Mouse (Mus musculus) heart, adult 2 months (tissue): Measurements from ENCODE around the gene H2afx. TPM values are rescaled to one million over a fixed set of nuclear protein-coding genes. Genes with fewer than 3 reads are reported as not detected.
"Not testable (repeated sequence)": the region's sequence is repeated elsewhere in the genome, so short reads cannot be mapped to it uniquely, and the experiment has no call there.

Experiments used
- DNase-seq, 2 experiments: peaks; one replicate each; pipeline ENCODE4 v3.0.0; 2021
- H3K27ac ChIP-seq: fragments of 200-600 bp; 2 replicates; pipeline ENCODE4 v1.8.1; 2022
- H3K27me3 ChIP-seq: fragments of 200-500 bp; 2 replicates; pipeline ENCODE4 v1.6.1; 2012; ENCODE audit warnings: mild to moderate bottlenecking, low read length, inconsistent platforms, mixed read lengths; ENCODE audit not compliant: control insufficient read depth, insufficient read depth
- H3K36me3 ChIP-seq: fragments of 200-500 bp; 2 replicates; pipeline ENCODE4 v1.6.1; 2012; ENCODE audit warnings: low read length, inconsistent platforms; ENCODE audit not compliant: control insufficient read depth, insufficient read depth
- H3K4me1 ChIP-seq: fragments of 200-500 bp; 2 replicates; pipeline ENCODE4 v1.6.1; 2011; ENCODE audit warnings: low read length; ENCODE audit not compliant: control insufficient read depth, insufficient read depth
- H3K4me3 ChIP-seq: fragments of 200-600 bp; 2 replicates; pipeline ENCODE4 v1.8.1; 2022
- H3K79me2 ChIP-seq: fragments of 200-500 bp; replicated peaks from 2 replicates; pipeline ENCODE4 v1.6.1; 2012; ENCODE audit warnings: mild to moderate bottlenecking, inconsistent platforms, low read length, moderate library complexity, mixed read lengths; ENCODE audit not compliant: control insufficient read depth, insufficient read depth
- H3K9ac ChIP-seq: fragments of 200-500 bp; 2 replicates; pipeline ENCODE4 v1.6.1; 2012; ENCODE audit warnings: low read depth, mild to moderate bottlenecking, control low read depth, inconsistent platforms, low read length, mixed read lengths
- CTCF ChIP-seq: fragments of 200-600 bp; IDR thresholded peaks from 2 replicates; pipeline ENCODE4 v1.8.1; 2022; ENCODE audit warnings: antibody characterized with exemption, mild to moderate bottlenecking, moderate library complexity
- EP300 ChIP-seq: fragments of 200-500 bp; IDR thresholded peaks from 2 replicates; pipeline ENCODE4 v1.6.1; 2011; ENCODE audit warnings: low read depth, low read length, control low read depth; ENCODE audit not compliant: insufficient read depth
- POLR2A ChIP-seq: fragments of 200-500 bp; IDR thresholded peaks from 2 replicates; pipeline ENCODE4 v1.6.1; 2011; ENCODE audit warnings: mild to moderate bottlenecking, low read depth, low read length, control low read depth; ENCODE audit not compliant: insufficient read depth
- WGBS: fragments of 180-500 bp; shearing (Covaris S2); methylation state at CpG from one replicate; pipeline ENCODE4 v1.1.7; 2018; 5-methylcytosine and 5-hydroxymethylcytosine counted together
- intact Hi-C: fragments of 180-260 bp; cut with DNase I; formaldehyde crosslinking; loops from one replicate; pipeline ENCODE4 v1.15.1; 2025
- microRNA-seq, 2 experiments: library from miRNA; unstranded; fragments of <30 nt; microRNA quantifications; one replicate each; pipeline ENCODE4 v1.2.0; 2021
- polyA plus RNA-seq: library from polyadenylated mRNA; depleted of rRNA; stranded (reverse); fragments of >200 nt; gene quantifications from 2 replicates; pipeline ENCODE4 v1.2.3, GENCODE M21; 2012; rRNA removed
- total RNA-seq, 2 experiments: library from RNA; stranded (reverse); gene quantifications; 2 replicates each; pipeline ENCODE4 v1.2.3; 2021

H2afx gene
- total and polyA plus RNA-seq, 3 experiments = 12.8 to 14.2 (median 12.8) TPM

DNA sequence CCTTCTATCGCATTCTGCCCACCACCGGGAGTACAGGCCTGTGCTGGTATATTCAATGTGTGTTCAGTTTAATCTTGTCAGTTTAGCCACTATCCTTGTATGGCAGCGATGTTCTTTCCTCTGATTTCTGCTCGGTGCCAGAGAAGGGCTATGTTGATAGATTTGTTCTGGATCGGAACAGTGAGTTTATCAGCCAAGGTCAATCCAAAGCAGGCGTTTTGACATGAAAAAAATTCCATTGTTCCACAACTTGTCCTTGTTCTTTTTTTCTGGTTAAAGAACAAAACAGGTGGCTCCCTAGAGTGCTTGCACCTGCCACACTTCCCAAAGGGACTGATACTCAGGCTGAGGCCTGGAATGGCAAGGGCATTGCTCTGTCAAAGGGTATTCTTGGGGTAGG lies 41.6 kb downstream of the H2afx start:
- Histone ChIP-seq H3K9ac (no peak overlapping the region), H3K4me1 (peaks cover 2% of the 10 kb centered on the region), H3K36me3 (no peaks in the 10 kb centered on the region), H3K79me2 (no peaks in the 10 kb centered on the region), H3K4me3 (no peak overlapping the region), H3K27ac (no peak overlapping the region), H3K27me3 (no peaks in the 10 kb centered on the region)
- 74% methylated on average over 6 of the region's 6 CpGs for WGBS
- TF ChIP-seq POLR2A (no peak), EP300 (no peak)
- intact Hi-C loops = no loop called here
- DNase-seq = no peak

DNA sequence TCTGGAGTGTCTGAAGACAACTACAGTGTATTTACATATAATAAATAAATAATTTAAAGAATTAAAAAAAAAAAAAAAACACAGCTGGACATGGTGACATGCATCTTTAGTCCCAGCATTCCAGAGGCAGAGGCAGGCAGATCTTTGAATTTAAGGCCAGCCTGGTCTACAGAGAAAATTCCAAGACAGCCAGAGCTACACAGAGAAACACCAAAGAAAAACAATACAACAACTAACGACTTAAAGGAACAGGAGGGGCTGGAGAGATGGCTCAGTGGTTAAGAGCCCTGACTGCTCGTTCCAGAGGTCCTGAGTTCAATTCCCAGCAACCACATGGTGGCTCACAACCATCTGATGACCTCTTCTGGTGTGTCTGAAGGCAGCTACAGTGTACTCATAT lies 42.8 kb downstream of the H2afx start:
- intact Hi-C loops, H3K36me3 ChIP-seq, H3K4me3 ChIP-seq, DNase-seq, H3K27me3 ChIP-seq, H3K79me2 ChIP-seq, H3K27ac ChIP-seq, H3K4me1 ChIP-seq, H3K9ac ChIP-seq: not testable (repeated sequence)
- 67% methylated on average over 2 of the region's 2 CpGs for WGBS

DNA sequence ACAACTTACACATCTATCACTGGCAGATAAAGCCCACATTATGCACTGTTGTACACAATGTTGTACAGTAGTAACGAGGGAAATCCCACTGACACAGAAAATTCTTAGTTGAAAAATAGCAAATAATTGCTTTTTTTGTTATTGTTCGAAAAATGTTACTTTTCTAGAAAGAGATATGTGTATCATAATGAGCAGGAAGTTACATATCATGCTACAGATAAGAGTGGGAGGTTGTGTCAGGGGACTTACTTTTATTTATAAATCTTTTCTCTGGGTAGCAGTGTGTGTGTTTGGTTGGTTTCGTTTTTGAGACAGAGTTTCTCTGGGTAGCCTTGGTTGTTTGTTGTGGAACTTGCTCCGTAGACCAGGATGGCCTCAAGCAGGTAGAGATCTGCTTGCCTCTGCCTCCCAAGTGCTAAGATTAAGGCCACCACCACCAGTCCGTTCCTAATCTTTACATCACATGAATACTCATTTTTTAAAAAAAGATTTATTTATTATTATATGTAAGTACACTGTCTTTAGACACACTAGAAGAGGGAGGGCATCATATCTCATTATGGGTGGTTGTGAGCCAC lies 43.7 kb downstream of the H2afx start:
- Histone ChIP-seq H3K79me2 (no peaks in the 10 kb centered on the region), H3K4me1 (peaks cover 2% of the 10 kb centered on the region), H3K27ac (no peak overlapping the region; the same call in 1 of the 2 replicates), H3K4me3 (peak overlapping the region; percentile 80; the same call in 1 of the 2 replicates), H3K36me3 (no peaks in the 10 kb centered on the region), H3K9ac (no peak overlapping the region), H3K27me3 (no peaks in the 10 kb centered on the region)
- TF ChIP-seq POLR2A = no peak
- TF ChIP-seq EP300 = no peak
- TF ChIP-seq CTCF = no peak
- intact Hi-C loops = no loop called here
- DNase-seq = no peak
- WGBS = 68% methylated on average over 5 of the region's 5 CpGs

DNA sequence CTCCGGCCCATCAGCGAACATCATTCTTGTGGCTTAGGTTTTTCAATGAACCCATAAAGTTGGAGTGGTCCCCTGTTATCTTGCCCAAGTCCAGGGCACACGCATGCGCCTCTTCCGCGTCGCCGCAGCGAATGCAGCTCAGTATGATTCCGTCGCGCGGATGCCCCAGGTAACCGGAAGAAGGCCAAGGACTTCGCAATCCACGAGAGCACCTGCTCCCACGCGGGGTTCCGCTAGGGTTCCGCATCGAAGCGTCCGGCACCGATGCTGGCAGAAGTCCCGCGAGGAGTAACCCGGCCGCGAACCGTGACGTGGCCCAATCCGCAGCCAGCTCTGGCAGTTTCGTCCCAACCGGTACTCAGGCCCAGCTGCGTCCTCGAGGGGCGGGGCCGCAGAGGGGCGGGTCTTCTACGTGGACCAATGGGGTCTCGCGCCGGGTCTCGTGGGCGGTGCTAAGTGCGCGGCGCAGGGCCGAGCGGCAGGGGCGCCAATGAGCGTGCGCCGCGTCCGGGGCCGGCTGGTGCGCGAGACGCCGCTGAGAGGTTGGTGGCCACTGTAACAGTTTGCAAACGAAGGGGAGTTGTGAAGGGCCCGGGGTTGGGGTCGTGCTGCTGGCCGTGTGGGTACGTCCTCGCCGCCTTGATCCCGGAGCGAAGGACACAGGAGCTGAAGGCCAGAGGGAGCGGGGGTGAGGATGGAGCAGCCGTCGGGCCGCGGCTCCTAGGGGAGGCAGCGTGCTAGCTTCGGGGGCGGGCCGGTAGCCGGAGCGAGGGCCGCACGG lies 44.8 kb downstream of the H2afx start, which contains the start of gene Hyou1:
TSS of gene Hyou1 (plus strand) at position 437 of the 781 bp plus-strand sequence.
- H3K4me1 ChIP-seq = peaks cover 2% of the 10 kb centered on the region
- peak within 1 kb of the TSS; percentile 91 for H3K27ac ChIP-seq
- WGBS = under 1% methylated on average over 83 of the region's 83 CpGs
- H3K9ac ChIP-seq = peak within 1 kb of the TSS; percentile 79
- no peaks in the 10 kb centered on the region for H3K79me2 ChIP-seq
- H3K4me3 ChIP-seq = peak within 1 kb of the TSS; percentile 80
- H3K36me3 ChIP-seq = no peaks in the 10 kb centered on the region
- intact Hi-C loops = no loop called here
- no peaks in the 10 kb centered on the region for H3K27me3 ChIP-seq
- DNase-seq = peak; percentile 99 to 100
- TF ChIP-seq CTCF = peak; percentile 69
- TF ChIP-seq POLR2A = peak; percentile 86
- peak; percentile 54; the same call in 1 of the 2 replicates for TF ChIP-seq EP300

DNA sequence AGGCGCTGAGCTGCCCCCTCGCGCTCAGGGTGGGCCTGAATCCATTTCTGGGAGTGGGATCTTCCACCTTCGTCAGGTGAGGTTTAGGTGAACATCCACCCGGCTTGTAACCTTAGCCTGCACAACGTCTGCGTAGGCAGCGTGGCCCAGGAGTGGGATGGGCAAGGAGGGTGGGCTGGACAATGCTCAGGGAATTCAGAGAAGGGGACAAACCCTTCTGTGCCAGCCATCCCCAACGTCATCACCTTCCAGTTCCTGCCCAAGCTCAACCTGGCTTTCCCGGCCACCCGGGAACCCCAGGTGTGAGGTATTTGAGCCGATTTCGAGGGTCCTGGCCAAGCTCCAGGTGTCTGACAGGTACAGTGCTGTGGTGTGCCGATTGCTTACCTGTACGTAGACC lies 45.4 kb downstream of the H2afx start:
- no peak for TF ChIP-seq CTCF
- no peak for TF ChIP-seq POLR2A
- TF ChIP-seq EP300 = no peak
- Histone ChIP-seq H3K79me2 (no peaks in the 10 kb centered on the region), H3K4me3 (peak overlapping the region; percentile 80), H3K9ac (peak overlapping the region; percentile 79), H3K36me3 (no peaks in the 10 kb centered on the region), H3K4me1 (peaks cover 2% of the 10 kb centered on the region), H3K27me3 (no peaks in the 10 kb centered on the region), H3K27ac (peak overlapping the region; percentile 89)
- no peak for DNase-seq
- intact Hi-C loops = loop anchor here (10.0 kb wide), 1 partner anchor 395 kb away; no protein-coding TSS in a partner anchor
- WGBS = 5% methylated on average over 15 of the region's 15 CpGs

DNA sequence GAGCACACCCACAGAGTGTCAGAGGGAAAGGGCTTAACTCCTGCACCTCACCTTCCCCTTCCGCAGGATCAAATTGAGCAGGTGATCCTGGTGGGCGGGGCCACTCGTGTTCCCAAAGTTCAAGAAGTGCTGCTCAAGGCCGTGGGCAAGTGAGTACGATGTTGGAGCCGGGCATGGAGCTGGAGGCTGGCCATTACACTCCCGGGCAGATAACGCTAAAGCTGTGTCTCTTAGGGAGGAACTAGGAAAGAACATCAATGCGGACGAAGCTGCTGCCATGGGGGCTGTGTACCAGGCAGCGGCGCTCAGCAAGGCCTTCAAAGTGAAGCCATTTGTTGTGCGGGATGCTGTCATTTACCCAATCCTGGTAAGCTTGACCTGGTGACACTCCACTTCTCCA lies 50.1 kb downstream of the H2afx start:
- peaks cover 2% of the 10 kb centered on the region for H3K4me1 ChIP-seq
- intact Hi-C loops = loop anchor here (10.0 kb wide), 1 partner anchor 400 kb away; no protein-coding TSS in a partner anchor
- no peaks in the 10 kb centered on the region for H3K27me3 ChIP-seq
- H3K9ac ChIP-seq = no peak overlapping the region
- no peak for DNase-seq
- no peak overlapping the region for H3K27ac ChIP-seq
- H3K79me2 ChIP-seq = no peaks in the 10 kb centered on the region
- 91% methylated on average over 13 of the region's 13 CpGs for WGBS
- H3K4me3 ChIP-seq = no peak overlapping the region
- H3K36me3 ChIP-seq = no peaks in the 10 kb centered on the region
- TF ChIP-seq POLR2A = no peak
- TF ChIP-seq CTCF = no peak
- TF ChIP-seq EP300 = no peak

Small RNA genes lying within 50 kb of the gene (microRNA-seq; reads per million reads assigned to microRNA genes)
- 0 reads per million in 2 experiments for gene Gm44335

Other genes with a start within 250 kb of the H2afx start
- under 1 TPM in 1 of 2 experiments, not detected in 1; 0.05 TPM for gene Mfrp, start 233.0 kb upstream of the H2afx start, total RNA-seq
- gene Mfrp, start 233.0 kb upstream of the H2afx start, polyA plus RNA-seq = 0.04 and 0.12 TPM in 2 replicates
- gene C1qtnf5, start 227.4 kb upstream of the H2afx start, total RNA-seq = 1 to 10 TPM; 4.8 to 7.6 TPM
- 9.4 and 13.8 TPM in 2 replicates for gene C1qtnf5, start 227.4 kb upstream of the H2afx start, polyA plus RNA-seq
- gene Gm49380, start 221.2 kb upstream of the H2afx start, total RNA-seq = under 1 TPM; 0.21 to 0.23 TPM
- gene Gm49380, start 221.2 kb upstream of the H2afx start, polyA plus RNA-seq = not detected in 2 replicates
- gene Rnf26, start 221.2 kb upstream of the H2afx start, total RNA-seq = 1 to 10 TPM; 6.5 to 6.7 TPM
- 7.3 and 10.4 TPM in 2 replicates for gene Rnf26, start 221.2 kb upstream of the H2afx start, polyA plus RNA-seq
- 10 to 100 TPM; 31.6 to 32.5 TPM for gene Mcam, start 200.2 kb upstream of the H2afx start, total RNA-seq
- 49.8 and 70.9 TPM in 2 replicates for gene Mcam, start 200.2 kb upstream of the H2afx start, polyA plus RNA-seq
- gene Cbl, start 100.6 kb upstream of the H2afx start, total RNA-seq = 10 to 100 TPM; 17.8 to 18.7 TPM
- gene Cbl, start 100.6 kb upstream of the H2afx start, polyA plus RNA-seq = 5.0 and 11.8 TPM in 2 replicates
- not detected for gene Ccdc153, start 94.0 kb upstream of the H2afx start, total RNA-seq
- gene Ccdc153, start 94.0 kb upstream of the H2afx start, polyA plus RNA-seq = 1.6 TPM in 1 of 2 replicates, not detected in the other
- gene Pdzd3, start 83.2 kb upstream of the H2afx start, total RNA-seq = 1 to 10 TPM; 3.4 to 4.2 TPM
- gene Pdzd3, start 83.2 kb upstream of the H2afx start, polyA plus RNA-seq = 1.7 and 3.3 TPM in 2 replicates
- gene Nlrx1, start 66.1 kb upstream of the H2afx start, total RNA-seq = 10 to 100 TPM; 20.3 to 21.7 TPM
- 16.1 and 19.0 TPM in 2 replicates for gene Nlrx1, start 66.1 kb upstream of the H2afx start, polyA plus RNA-seq
- under 1 TPM; 0.42 to 0.75 TPM for gene Abcg4, start 46.1 kb upstream of the H2afx start, total RNA-seq
- gene Abcg4, start 46.1 kb upstream of the H2afx start, polyA plus RNA-seq = 1.9 and 2.1 TPM in 2 replicates
- gene Hinfp, start 29.0 kb upstream of the H2afx start, total RNA-seq = 10 to 100 TPM in 1 of 2 experiments, 1 to 10 TPM in 1; 6.9 to 10.2 TPM
- 12.6 and 16.0 TPM in 2 replicates for gene Hinfp, start 29.0 kb upstream of the H2afx start, polyA plus RNA-seq
- gene C2cd2l, start 14.4 kb upstream of the H2afx start, total RNA-seq = 10 to 100 TPM; 14.4 to 15.7 TPM
- 20.4 and 29.9 TPM in 2 replicates for gene C2cd2l, start 14.4 kb upstream of the H2afx start, polyA plus RNA-seq
- gene Dpagt1, start 8.7 kb upstream of the H2afx start, total RNA-seq = 10 to 100 TPM; 18.9 to 20.6 TPM
- 34.3 and 51.3 TPM in 2 replicates for gene Dpagt1, start 8.7 kb upstream of the H2afx start, polyA plus RNA-seq
- 10 to 100 TPM; 39.8 to 49.3 TPM for gene Hmbs, start 9.5 kb downstream of the H2afx start, total RNA-seq
- gene Hmbs, start 9.5 kb downstream of the H2afx start, polyA plus RNA-seq = 37.8 and 51.3 TPM in 2 replicates
- 10 to 100 TPM; 13.9 to 15.3 TPM for gene Vps11, start 27.0 kb downstream of the H2afx start, total RNA-seq
- 15.5 and 17.9 TPM in 2 replicates for gene Vps11, start 27.0 kb downstream of the H2afx start, polyA plus RNA-seq
- gene Hyou1, start 44.8 kb downstream of the H2afx start, total RNA-seq = 10 to 100 TPM; 73.9 to 79.6 TPM
- gene Hyou1, start 44.8 kb downstream of the H2afx start, polyA plus RNA-seq = 23.1 and 41.1 TPM in 2 replicates
- 10 to 100 TPM; 20.9 to 24.8 TPM for gene Slc37a4, start 62.2 kb downstream of the H2afx start, total RNA-seq
- 38.9 and 62.9 TPM in 2 replicates for gene Slc37a4, start 62.2 kb downstream of the H2afx start, polyA plus RNA-seq
- 100 to 1,000 TPM; 735 to 889 TPM for gene Rps25, start 72.4 kb downstream of the H2afx start, total RNA-seq
- gene Rps25, start 72.4 kb downstream of the H2afx start, polyA plus RNA-seq = 162 and 268 TPM in 2 replicates
- 10 to 100 TPM; 34.9 to 36.2 TPM for gene Trappc4, start 72.9 kb downstream of the H2afx start, total RNA-seq
- gene Trappc4, start 72.9 kb downstream of the H2afx start, polyA plus RNA-seq = 28.2 and 39.9 TPM in 2 replicates
- gene Ccdc84, start 83.9 kb downstream of the H2afx start, total RNA-seq = 1 to 10 TPM; 5.5 to 5.7 TPM
- 10.5 and 18.1 TPM in 2 replicates for gene Ccdc84, start 83.9 kb downstream of the H2afx start, polyA plus RNA-seq
- not detected for gene Foxr1, start 106.4 kb downstream of the H2afx start, total RNA-seq
- gene Foxr1, start 106.4 kb downstream of the H2afx start, polyA plus RNA-seq = not detected in 2 replicates
- gene Upk2, start 120.3 kb downstream of the H2afx start, total RNA-seq = not detected
- gene Upk2, start 120.3 kb downstream of the H2afx start, polyA plus RNA-seq = 0.47 and 0.53 TPM in 2 replicates
- 10 to 100 TPM; 44.5 to 58.7 TPM for gene Bcl9l, start 148.1 kb downstream of the H2afx start, total RNA-seq
- 15.3 and 21.5 TPM in 2 replicates for gene Bcl9l, start 148.1 kb downstream of the H2afx start, polyA plus RNA-seq
- under 1 TPM; 0.41 to 0.42 TPM for gene Cxcr5, start 227.2 kb downstream of the H2afx start, total RNA-seq
- 0.59 and 1.7 TPM in 2 replicates for gene Cxcr5, start 227.2 kb downstream of the H2afx start, polyA plus RNA-seq